Mouse (Mus musculus) adrenal gland, adult (tissue): ENCODE results near the gene Psma7.

Experiments used
- DNase-seq, 2 experiments: peaks; one replicate each; pipeline ENCODE4 v3.0.0; 2022 to 2023; ENCODE audit warnings: low spot score in 1 of 2; ENCODE audit not compliant: inconsistent age in 2 of 2

Gene Psma7

DNA sequence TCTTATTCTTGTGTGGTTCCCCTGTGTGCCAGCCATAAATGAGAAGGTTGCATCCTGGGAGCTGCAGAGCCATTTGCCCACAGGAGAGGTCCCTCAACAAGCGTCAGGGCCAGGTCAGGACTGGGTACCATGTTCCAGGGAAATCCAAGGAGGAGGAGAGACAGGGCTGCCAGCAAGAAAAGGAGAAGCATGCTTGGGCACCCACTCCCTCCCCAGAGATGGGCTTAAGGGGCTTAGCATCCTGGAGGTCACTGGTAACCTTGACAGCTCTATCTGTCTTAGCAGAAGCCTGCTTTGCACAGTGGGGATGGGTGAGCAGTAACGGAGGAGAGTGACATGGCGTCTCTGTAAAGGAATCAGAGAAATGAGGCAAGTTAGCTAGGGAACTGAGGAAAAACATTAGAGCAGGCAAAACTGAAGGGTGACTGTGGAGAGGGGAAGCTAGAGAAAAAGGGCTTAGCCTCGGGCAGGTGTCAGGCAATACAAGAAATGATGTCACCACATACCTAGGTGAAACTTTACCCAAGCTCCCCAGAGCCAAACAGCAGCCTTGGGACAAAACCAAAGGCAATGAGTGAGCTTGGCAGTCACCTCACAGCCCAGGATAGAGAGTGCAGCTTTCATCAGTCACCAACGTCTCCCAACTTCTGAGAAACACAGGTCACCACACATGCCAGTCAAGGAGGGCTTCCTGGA is 36.4 kb downstream of the Psma7 start:
- DNase-seq: no peak

DNA sequence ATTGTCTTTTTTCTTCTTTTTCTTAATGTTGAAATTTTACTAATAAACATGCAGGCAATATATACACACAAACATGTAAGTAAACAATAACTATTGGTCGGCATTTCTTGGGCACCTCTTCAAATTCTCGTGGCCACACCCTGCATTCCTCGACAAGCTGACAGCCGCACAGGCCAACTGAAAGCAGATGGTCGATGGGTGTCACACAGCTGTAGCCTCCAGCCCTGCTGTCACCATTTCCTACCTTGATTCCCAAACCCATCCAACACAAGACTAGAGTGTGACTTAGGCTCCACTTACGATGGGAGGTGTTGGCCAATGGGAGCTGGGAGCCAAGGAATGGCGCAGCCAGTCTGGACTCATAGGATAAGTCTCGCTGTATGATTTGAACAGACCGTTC is 40.6 kb downstream of the Psma7 start:
- DNase-seq: no peak

DNA sequence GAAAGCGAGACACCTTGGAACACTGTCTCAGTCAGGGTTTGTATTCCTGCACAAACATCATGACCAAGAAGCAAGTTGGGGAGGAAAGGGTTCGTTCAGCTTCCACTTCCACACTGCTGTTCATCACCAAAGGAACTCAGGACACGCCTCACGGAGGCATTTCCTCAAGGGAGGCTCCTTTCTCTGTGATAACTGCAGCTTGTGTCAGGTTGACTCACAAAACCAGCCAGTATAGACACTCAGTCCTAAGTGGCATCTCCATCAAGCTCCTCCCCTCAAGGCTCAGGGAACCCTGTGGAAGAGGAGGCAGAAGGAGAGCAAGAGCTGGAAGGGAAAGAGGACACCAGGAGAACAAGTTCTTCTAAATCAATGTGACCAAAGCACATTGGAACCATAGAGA is 43.8 kb downstream of the Psma7 start:
- no peak for DNase-seq

DNA sequence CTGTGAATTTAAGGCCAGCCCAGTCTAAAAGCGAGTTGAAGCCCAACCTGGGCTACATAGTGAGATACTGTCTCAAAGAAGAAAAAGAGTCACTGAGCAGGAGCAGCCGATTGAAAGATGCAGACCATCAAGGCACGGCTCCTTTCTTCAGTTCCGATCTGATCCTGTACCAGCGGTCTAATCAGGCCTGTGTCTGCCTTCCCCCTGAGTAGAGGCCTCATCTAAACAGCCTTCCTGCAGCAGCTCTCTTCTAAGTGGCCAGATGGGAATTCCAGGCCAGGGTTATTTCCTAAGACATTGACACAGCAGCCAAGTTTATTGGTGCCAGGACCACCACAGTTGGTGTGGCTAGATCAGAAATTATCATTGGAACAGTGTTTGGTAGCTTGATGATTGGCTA is 49.2 kb downstream of the Psma7 start:
- no peak for DNase-seq

DNA sequence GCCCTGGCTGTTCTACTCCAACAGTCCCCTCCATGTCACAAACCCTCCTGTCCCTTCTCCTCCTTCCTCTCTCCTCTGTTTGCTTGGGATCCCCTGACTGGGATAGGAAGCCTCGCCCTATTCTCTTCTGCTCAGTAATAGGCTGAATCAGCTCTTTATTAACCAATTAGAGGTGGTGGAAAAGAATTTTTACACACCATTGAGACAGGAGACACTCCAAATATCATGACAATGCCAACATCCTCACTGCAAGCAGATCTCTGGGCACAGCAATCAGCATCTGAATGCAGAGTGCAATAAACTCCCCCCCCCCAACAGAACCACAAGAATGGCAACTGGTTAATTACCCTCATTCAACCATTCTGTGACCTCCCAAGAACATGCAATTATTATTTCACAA is 53.1 kb downstream of the Psma7 start:
- DNase-seq: no peak

DNA sequence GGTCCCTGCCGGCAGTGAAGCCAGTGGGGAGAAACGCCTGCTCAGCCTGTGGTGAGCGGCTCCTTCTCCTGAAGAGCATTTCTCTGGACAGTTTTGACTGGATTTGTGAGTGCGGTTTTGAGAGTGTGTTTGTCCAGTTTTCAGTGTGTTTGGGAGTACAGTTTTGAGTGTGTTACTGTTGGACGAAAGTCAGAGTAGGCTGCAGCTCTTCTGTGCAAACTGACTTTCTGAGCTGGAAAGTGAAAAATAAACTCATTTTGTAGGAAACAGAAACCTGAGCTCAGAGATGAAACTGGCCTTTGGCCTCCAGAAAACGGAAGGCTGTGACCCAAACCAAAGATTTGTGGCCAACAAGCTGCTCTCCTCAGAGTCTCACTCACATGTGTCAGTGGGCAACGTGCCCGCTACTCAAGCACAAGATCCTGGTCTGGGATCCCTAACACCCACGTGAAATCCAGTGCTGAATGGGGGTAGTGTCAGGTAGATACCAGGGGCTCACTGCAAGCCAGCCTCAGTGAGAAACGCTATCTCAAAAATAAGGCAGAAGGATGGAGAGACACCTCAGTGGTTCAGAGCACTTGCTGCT is 55.7 kb downstream of the Psma7 start:
- no peak for DNase-seq
